15 mouse cellular contexts compared by ENCODE assay signal in genomic region chr16:95935495-95935961, GRCm38 (mm10). TPM values are rescaled to one million over a fixed set of nuclear protein-coding genes. Genes with fewer than 3 reads are reported as not detected.
A peak's percentile ranks its signal among the peaks of the same experiment; 100 is the strongest.
DNase-seq lines count a peak whose midpoint lies in the region; ATAC-seq and TF ChIP-seq lines count a peak whose summit lies in the region.
"Had no signal": no experiment of that assay in that cellular context is flagged by ENCODE, and none has a peak within 500 bp of the region (broad histone marks: within the 10 kb centered on the region; RNA-seq: fewer than 3 reads in every experiment).

No protein-coding gene starts in this region.

- TF ChIP-seq EP300 in liver, postnatal 0 days (IDR thresholded peaks at IDR 0.05; ENCODE audit: low read depth): no peak
- no peak for TF ChIP-seq EP300 in stomach, postnatal 0 days (optimal IDR thresholded peaks at IDR 0.05)

- no peak overlapping the region for H3K4me2 ChIP-seq in liver, embryonic 16.5 days (ENCODE audit: low read depth, low read length)
- no peak overlapping the region for H3K4me2 ChIP-seq in liver, postnatal 0 days (ENCODE audit: low read depth, low read length)
- no peak overlapping the region for H3K4me2 ChIP-seq in kidney, embryonic 15.5 days
- H3K4me2 ChIP-seq in stomach, postnatal 0 days (replicated peaks; ENCODE audit: low read depth): no peak overlapping the region
- H3K4me2 ChIP-seq: forebrain, embryonic 13.5 days; heart, embryonic 13.5 days; midbrain, embryonic 13.5 days had no signal

- WGBS in liver, embryonic 16.5 days (ENCODE audit: insufficient replicate concordance): 24% methylated on average over 6 of the region's 6 CpGs
- WGBS in liver, postnatal 0 days (ENCODE audit: insufficient replicate concordance): 30% methylated on average over 6 of the region's 6 CpGs
- WGBS in kidney, embryonic 15.5 days: 13% methylated on average over 6 of the region's 6 CpGs
- WGBS in stomach, postnatal 0 days: 34% methylated on average over 6 of the region's 6 CpGs

- intact Hi-C loops in gastrocnemius, postnatal 36 days (cut with DNase I): no loop called here

- peak; percentile 20 for DNase-seq in adrenal gland, postnatal 14 days
- DNase-seq in adrenal gland, postnatal 25 days: no peak
- no peak for DNase-seq in liver, postnatal 0 days
- DNase-seq in stomach, postnatal 0 days (ENCODE audit: low spot score): peak; percentile 29
- DNase-seq in gastrocnemius, postnatal 36 days: no peak
- DNase-seq in left cerebral cortex, adult 9 months (ENCODE audit: low spot score in 2 of 2): no peak
- DNase-seq: lung, adult 18-20 months; right cerebral cortex, adult 18-20 months had no signal

- no peak overlapping the region for H3K9ac ChIP-seq in liver, embryonic 16.5 days (ENCODE audit: low read depth, low read length)
- H3K9ac ChIP-seq in liver, postnatal 0 days (replicated peaks): no peak overlapping the region
- no peak overlapping the region for H3K9ac ChIP-seq in kidney, embryonic 15.5 days
- H3K9ac ChIP-seq in stomach, postnatal 0 days (ENCODE audit: low read length): no peak overlapping the region
- H3K9ac ChIP-seq: forebrain, embryonic 13.5 days; heart, embryonic 13.5 days; midbrain, embryonic 13.5 days had no signal

- no peaks in the 10 kb centered on the region for H3K9me3 ChIP-seq in liver, embryonic 16.5 days (replicated peaks; ENCODE audit: control insufficient read depth, low read length)
- peaks cover 11% of the 10 kb centered on the region for H3K9me3 ChIP-seq in liver, postnatal 0 days (ENCODE audit: low read length)
- peaks cover 5% of the 10 kb centered on the region; the same call in 1 of the 2 replicates for H3K9me3 ChIP-seq in kidney, embryonic 15.5 days (replicated peaks)
- peaks cover 2% of the 10 kb centered on the region; the same call in 1 of the 2 replicates for H3K9me3 ChIP-seq in stomach, postnatal 0 days (ENCODE audit: control insufficient read depth, low read length)

- no peak overlapping the region for H3K27ac ChIP-seq in liver, embryonic 16.5 days (ENCODE audit: low read length)
- no peak overlapping the region for H3K27ac ChIP-seq in liver, postnatal 0 days (ENCODE audit: low read depth)
- no peak overlapping the region for H3K27ac ChIP-seq in kidney, embryonic 15.5 days
- no peak overlapping the region for H3K27ac ChIP-seq in stomach, postnatal 0 days (replicated peaks)
- H3K27ac ChIP-seq: forebrain, embryonic 13.5 days; heart, embryonic 13.5 days; midbrain, embryonic 13.5 days had no signal

- H3K27me3 ChIP-seq in liver, embryonic 16.5 days (ENCODE audit: control insufficient read depth, insufficient read depth, low read depth, low read length): no peaks in the 10 kb centered on the region
- no peaks in the 10 kb centered on the region for H3K27me3 ChIP-seq in liver, postnatal 0 days (ENCODE audit: insufficient read depth, low read length)
- H3K27me3 ChIP-seq in kidney, embryonic 15.5 days: no peaks in the 10 kb centered on the region
- no peaks in the 10 kb centered on the region for H3K27me3 ChIP-seq in stomach, postnatal 0 days (ENCODE audit: control insufficient read depth, insufficient read depth, low read length)
- H3K27me3 ChIP-seq: forebrain, embryonic 13.5 days; heart, embryonic 13.5 days; midbrain, embryonic 13.5 days had no signal

- no peak for TF ChIP-seq CTCF in liver, postnatal 0 days (IDR thresholded peaks at IDR 0.05; ENCODE audit: low read depth)
- no peak for TF ChIP-seq CTCF in stomach, postnatal 0 days (IDR thresholded peaks at IDR 0.05; ENCODE audit: low read depth)

- no peak overlapping the region for H3K4me3 ChIP-seq in liver, embryonic 16.5 days (ENCODE audit: low read depth, low read length)
- no peak overlapping the region for H3K4me3 ChIP-seq in liver, postnatal 0 days (ENCODE audit: low read depth, low read length)
- H3K4me3 ChIP-seq in kidney, embryonic 15.5 days (replicated peaks): no peak overlapping the region
- H3K4me3 ChIP-seq in stomach, postnatal 0 days (ENCODE audit: low read depth, low read length): no peak overlapping the region
- H3K4me3 ChIP-seq: forebrain, embryonic 13.5 days; heart, embryonic 13.5 days; midbrain, embryonic 13.5 days had no signal

- no peaks in the 10 kb centered on the region for H3K36me3 ChIP-seq in liver, embryonic 16.5 days (ENCODE audit: control insufficient read depth, insufficient read depth)
- H3K36me3 ChIP-seq in liver, postnatal 0 days (replicated peaks; ENCODE audit: insufficient read depth, low read length): no peaks in the 10 kb centered on the region
- no peaks in the 10 kb centered on the region for H3K36me3 ChIP-seq in kidney, embryonic 15.5 days
- H3K36me3 ChIP-seq in stomach, postnatal 0 days (ENCODE audit: control insufficient read depth, insufficient read depth, low read length): no peaks in the 10 kb centered on the region
- H3K36me3 ChIP-seq: G1E; heart, embryonic 13.5 days; midbrain, embryonic 13.5 days had no signal

- peak; percentile 24; the same call in 1 of the 2 replicates for ATAC-seq in liver, embryonic 16.5 days (ENCODE audit: low read depth)
- no peak for ATAC-seq in liver, postnatal 0 days
- 0 out of 2 replicates have a peak, but pooled peaks have one; percentile 46 for ATAC-seq in kidney, embryonic 15.5 days (replicated peaks; ENCODE audit: low FRiP score)
- ATAC-seq in stomach, postnatal 0 days (ENCODE audit: low FRiP score, low TSS enrichment): 0 out of 2 replicates have a peak, but pooled peaks have one; percentile 52
- ATAC-seq: activated CD4-positive, CD25-positive, alpha-beta regulatory T cell, adult 4 months; forebrain, embryonic 13.5 days; midbrain, embryonic 13.5 days had no signal

- no peaks in the 10 kb centered on the region; the same call in 1 of the 2 replicates for H3K4me1 ChIP-seq in liver, embryonic 16.5 days (ENCODE audit: control insufficient read depth, low read depth, low read length)
- H3K4me1 ChIP-seq in liver, postnatal 0 days (ENCODE audit: insufficient read depth): peaks cover 12% of the 10 kb centered on the region; the same call in 1 of the 2 replicates
- peaks cover 5% of the 10 kb centered on the region for H3K4me1 ChIP-seq in kidney, embryonic 15.5 days
- H3K4me1 ChIP-seq in stomach, postnatal 0 days (replicated peaks; ENCODE audit: control insufficient read depth, insufficient read depth): no peaks in the 10 kb centered on the region
- H3K4me1 ChIP-seq: forebrain, embryonic 13.5 days; midbrain, embryonic 13.5 days had no signal

RNA-seq across cellular contexts. Expression of gene Psmg1, which starts 55.2 kb away (rescaled TPM):
- 35.4 and 38.8 TPM in 2 replicates for total RNA-seq in adrenal gland, postnatal 14 days (2021)
- total RNA-seq in adrenal gland, postnatal 25 days (2021): 33.5 and 40.3 TPM in 2 replicates
- polyA plus RNA-seq in liver, embryonic 16.5 days (2015; fragmentation: Nextera tagmentation; extraction: Ambion mirVana): 33.4 and 34.2 TPM in 2 replicates
- 44.1 and 44.9 TPM in 2 replicates for polyA plus RNA-seq in liver, postnatal 0 days (2015; fragmentation: Nextera tagmentation; extraction: Ambion mirVana)
- polyA plus RNA-seq in kidney, embryonic 15.5 days (2015; fragmentation: Nextera tagmentation; extraction: Ambion mirVana): 90.1 and 90.4 TPM in 2 replicates
- 48.7 and 50.1 TPM in 2 replicates for polyA plus RNA-seq in stomach, postnatal 0 days (2015; fragmentation: Nextera tagmentation; extraction: Ambion mirVana)
- total RNA-seq in gastrocnemius, postnatal 36 days (2021): 10 to 100 TPM in 1 of 2 experiments, 1 to 10 TPM in 1; 8.7 to 12.1 TPM

Comparison
In these comparisons a context has a peak if more than half of its experiments do, and no peak if none do; other contexts are left out.
1. DNase-seq: peak in adrenal gland, postnatal 14 days (single experiment) and stomach, postnatal 0 days (single experiment); none in adrenal gland, postnatal 25 days (single experiment), liver, postnatal 0 days (single experiment), gastrocnemius, postnatal 36 days (0 of 2) and left cerebral cortex, adult 9 months (0 of 2).